In genomic region chr5:105627093-105627492, GRCm38 (mm10) we compare ENCODE assay signal across 22 mouse cellular contexts.
A peak's percentile ranks its signal among the peaks of the same experiment; 100 is the strongest.
DNase-seq lines count a peak whose midpoint lies in the region; ATAC-seq and TF ChIP-seq lines count a peak whose summit lies in the region.
"Had no signal": no experiment of that assay in that cellular context is flagged by ENCODE, and none has a peak within 500 bp of the region (broad histone marks: within the 10 kb centered on the region; RNA-seq: fewer than 3 reads in every experiment).

No protein-coding gene starts in this region.

- H3K9ac ChIP-seq in kidney, embryonic 16.5 days (replicated peaks; ENCODE audit: low read length): no peak overlapping the region
- H3K9ac ChIP-seq: embryonic facial prominence, embryonic 13.5 days; forebrain, embryonic 12.5 days; heart, embryonic 13.5 days; hindbrain, embryonic 12.5 days had no signal

- intact Hi-C loops in gastrocnemius, adult 2 months (cut with DNase I): no loop called here

- no peak overlapping the region for H3K4me2 ChIP-seq in kidney, embryonic 16.5 days (replicated peaks; ENCODE audit: low read depth, low read length)
- H3K4me2 ChIP-seq: embryonic facial prominence, embryonic 13.5 days; forebrain, embryonic 12.5 days; heart, embryonic 13.5 days; hindbrain, embryonic 12.5 days had no signal

- ATAC-seq in kidney, embryonic 16.5 days (ENCODE audit: low FRiP score, low TSS enrichment): no peak
- peak; percentile 67 for ATAC-seq in common myeloid progenitor, adult 5-6 weeks (replicated peaks; ENCODE audit: low read depth, poor library complexity, severe bottlenecking)
- ATAC-seq in megakaryocyte progenitor cell, adult 5-6 weeks (replicated peaks; ENCODE audit: poor library complexity): peak; percentile 67
- ATAC-seq: CD4-positive, CD25-positive, alpha-beta regulatory T cell, adult 4 months; forebrain, embryonic 16.5 days; hindbrain, embryonic 16.5 days had no signal

- WGBS in kidney, embryonic 16.5 days: 73% methylated on average over 5 of the region's 5 CpGs

- H3K36me3 ChIP-seq in kidney, embryonic 16.5 days (ENCODE audit: insufficient read depth, low read length): no peaks in the 10 kb centered on the region
- H3K36me3 ChIP-seq: embryonic facial prominence, embryonic 13.5 days; forebrain, embryonic 12.5 days; G1E; heart, embryonic 13.5 days; hindbrain, embryonic 12.5 days had no signal

- H3K27ac ChIP-seq in gastrocnemius, adult 2 months: peak overlapping the region; percentile 53
- H3K27ac ChIP-seq in kidney, embryonic 16.5 days (ENCODE audit: low read length): 0 out of 2 replicates have a peak overlapping the region, but pooled peaks have one; percentile 11
- H3K27ac ChIP-seq: forebrain, embryonic 12.5 days had no signal

- H3K27me3 ChIP-seq in kidney, embryonic 16.5 days (ENCODE audit: insufficient read depth, low read length): no peaks in the 10 kb centered on the region
- H3K27me3 ChIP-seq: embryonic facial prominence, embryonic 13.5 days; forebrain, embryonic 12.5 days; heart, embryonic 13.5 days; hindbrain, embryonic 12.5 days had no signal

- no peak overlapping the region for H3K4me3 ChIP-seq in gastrocnemius, adult 2 months
- H3K4me3 ChIP-seq in kidney, embryonic 16.5 days (ENCODE audit: low read length): no peak overlapping the region
- H3K4me3 ChIP-seq: embryonic facial prominence, embryonic 13.5 days; forebrain, embryonic 12.5 days; heart, embryonic 13.5 days; hindbrain, embryonic 12.5 days had no signal

- TF ChIP-seq CTCF in gastrocnemius, adult 2 months (IDR thresholded peaks at IDR 0.05): no peak

- DNase-seq in gastrocnemius, adult 2 months: no peak
- DNase-seq in gastrocnemius, postnatal 25 days: no peak
- no peak for DNase-seq in kidney, postnatal 10 days
- no peak for DNase-seq in natural killer cell, adult 2 months (ENCODE audit: low spot score in 2 of 2)
- DNase-seq in spleen, adult 18-20 months: no peak
- DNase-seq: adrenal gland, postnatal 10 days; B cell, adult 2 months; cerebellum, adult 11-12 months; cerebellum, adult 9-10 months; cerebellum, postnatal 25 days; heart, postnatal 36 days had no signal

- H3K4me1 ChIP-seq in kidney, embryonic 16.5 days (ENCODE audit: insufficient read depth, low read length): peaks cover 3% of the 10 kb centered on the region
- H3K4me1 ChIP-seq: forebrain, embryonic 12.5 days; hindbrain, embryonic 12.5 days had no signal

- no peaks in the 10 kb centered on the region for H3K9me3 ChIP-seq in kidney, embryonic 16.5 days (ENCODE audit: low read length)
- H3K9me3 ChIP-seq: embryonic facial prominence, embryonic 13.5 days; forebrain, embryonic 12.5 days; G1E; heart, embryonic 13.5 days; hindbrain, embryonic 12.5 days had no signal
